Mouse (Mus musculus) limb, embryonic 10.5 days (tissue): ENCODE data around the gene Gm7694. TPM values are rescaled to one million over a fixed set of nuclear protein-coding genes. Genes with fewer than 3 reads are reported as not detected.

Source experiments
- DNase-seq: peaks from one replicate; pipeline ENCODE4 v3.0.0-alpha.2; 2017; ENCODE audit warnings: low spot score
- H3K27ac ChIP-seq: fragments of 300-500 bp; sonication (generic); 2 replicates; pipeline ENCODE4 v1.5.1; 2016; ENCODE audit warnings: mild to moderate bottlenecking
- H3K27me3 ChIP-seq: fragments of 300-500 bp; sonication (generic); 2 replicates; pipeline ENCODE4 v1.6.1; 2016; ENCODE audit warnings: low read depth, mild to moderate bottlenecking; ENCODE audit not compliant: poor library complexity, severe bottlenecking
- H3K36me3 ChIP-seq: fragments of 300-500 bp; sonication (generic); 2 replicates; pipeline ENCODE4 v1.6.1; 2016; ENCODE audit warnings: mild to moderate bottlenecking, moderate library complexity
- H3K4me1 ChIP-seq: fragments of 300-500 bp; sonication (generic); 2 replicates; pipeline ENCODE4 v1.6.1; 2016
- H3K4me3 ChIP-seq: fragments of 300-500 bp; sonication (generic); 2 replicates; pipeline ENCODE4 v1.5.1; 2016; ENCODE audit warnings: mild to moderate bottlenecking, moderate library complexity
- H3K9me3 ChIP-seq: fragments of 300-500 bp; sonication (generic); replicated peaks from 2 replicates; pipeline ENCODE4 v1.6.1; 2016; ENCODE audit warnings: mild to moderate bottlenecking
- WGBS: fragments of 180-500 bp; shearing (Covaris S2); methylation state at CpG from one replicate; pipeline ENCODE4 v1.1.7; 2016; 5-methylcytosine and 5-hydroxymethylcytosine counted together
- polyA plus RNA-seq: library from polyadenylated mRNA; unstranded; fragments of >200 nt; fragmentation: Nextera tagmentation; extraction: Ambion mirVana; gene quantifications from 2 replicates; pipeline ENCODE4 v1.2.1, GENCODE M21; 2016

Gm7694 gene
- polyA plus RNA-seq, 1 experiment from 2014 or later, result 2.3 TPM

- Histone ChIP-seq H3K9me3 (no peaks in the 10 kb centered on the region), H3K27ac (no peak within 1 kb of the TSS), H3K36me3 (no peaks in the 10 kb centered on the region), H3K4me1 (peaks cover 3% of the 10 kb centered on the region; the same call in 1 of the 2 replicates), H3K4me3 (no peak within 1 kb of the TSS), H3K27me3 (no peaks in the 10 kb centered on the region)
- DNase-seq, result no peak
- WGBS, result 83% methylated on average over 4 of the region's 4 CpGs
Measured at GRCm38 (mm10) chr1:170308503-170308902, 2.4 kb upstream of the Gm7694 start, which contains the start of gene Spata46. Gene Spata46 (plus strand): TSS chr1:170308803.

GRCm38 (mm10) chr1:170305002-170305401, 1.1 kb downstream of the Gm7694 start:
- H3K9me3 ChIP-seq, result no peaks in the 10 kb centered on the region
- no peak for DNase-seq
- no peaks in the 10 kb centered on the region for H3K4me1 ChIP-seq
- 93% methylated on average over 10 of the region's 10 CpGs for WGBS
- H3K27ac ChIP-seq, result no peak overlapping the region
- no peaks in the 10 kb centered on the region for H3K36me3 ChIP-seq
- H3K27me3 ChIP-seq, result no peaks in the 10 kb centered on the region
- no peak overlapping the region for H3K4me3 ChIP-seq

GRCm38 (mm10) chr1:170303103-170303502, 3.0 kb downstream of the Gm7694 start:
- Histone ChIP-seq H3K36me3 (no peaks in the 10 kb centered on the region), H3K4me1 (no peaks in the 10 kb centered on the region), H3K4me3 (no peak overlapping the region), H3K27me3 (no peaks in the 10 kb centered on the region), H3K9me3 (no peaks in the 10 kb centered on the region), H3K27ac (no peak overlapping the region)
- DNase-seq, result no peak
- 67% methylated on average over 6 of the region's 6 CpGs for WGBS

GRCm38 (mm10) chr1:170302456-170302855, 3.7 kb downstream of the Gm7694 start:
- no peaks in the 10 kb centered on the region for H3K9me3 ChIP-seq
- 76% methylated on average over 6 of the region's 6 CpGs for WGBS
- H3K27ac ChIP-seq, result no peak overlapping the region
- no peaks in the 10 kb centered on the region for H3K36me3 ChIP-seq
- H3K4me1 ChIP-seq, result no peaks in the 10 kb centered on the region
- no peak overlapping the region for H3K4me3 ChIP-seq
- H3K27me3 ChIP-seq, result no peaks in the 10 kb centered on the region
- DNase-seq, result no peak

- H3K36me3 ChIP-seq, result no peaks in the 10 kb centered on the region
- no peaks in the 10 kb centered on the region for H3K9me3 ChIP-seq
- no peaks in the 10 kb centered on the region for H3K4me1 ChIP-seq
- H3K27ac ChIP-seq, result no peak overlapping the region
- no peak overlapping the region for H3K4me3 ChIP-seq
- 97% methylated on average over 9 of the region's 9 CpGs for WGBS
- no peaks in the 10 kb centered on the region for H3K27me3 ChIP-seq
- no peak for DNase-seq
Measured at GRCm38 (mm10) chr1:170301686-170302085, 4.4 kb downstream of the Gm7694 start.

GRCm38 (mm10) chr1:170299496-170299895, 6.6 kb downstream of the Gm7694 start:
- DNase-seq, result no peak
- H3K36me3 ChIP-seq, result no peaks in the 10 kb centered on the region
- no peak overlapping the region for H3K27ac ChIP-seq
- no peaks in the 10 kb centered on the region for H3K9me3 ChIP-seq
- H3K27me3 ChIP-seq, result no peaks in the 10 kb centered on the region
- 77% methylated on average over 4 of the region's 4 CpGs for WGBS
- H3K4me3 ChIP-seq, result no peak overlapping the region
- no peaks in the 10 kb centered on the region for H3K4me1 ChIP-seq

- no peak for DNase-seq
- Histone ChIP-seq H3K27ac (no peak overlapping the region), H3K27me3 (no peaks in the 10 kb centered on the region), H3K4me1 (no peaks in the 10 kb centered on the region), H3K9me3 (no peaks in the 10 kb centered on the region), H3K36me3 (no peaks in the 10 kb centered on the region), H3K4me3 (no peak overlapping the region)
- WGBS, result 85% methylated on average over 15 of the region's 15 CpGs
Measured at GRCm38 (mm10) chr1:170294786-170295570, 11.2 kb downstream of the Gm7694 start.

- Histone ChIP-seq H3K36me3 (no peaks in the 10 kb centered on the region), H3K4me3 (no peak overlapping the region), H3K4me1 (no peaks in the 10 kb centered on the region), H3K9me3 (no peaks in the 10 kb centered on the region), H3K27ac (no peak overlapping the region), H3K27me3 (no peaks in the 10 kb centered on the region)
- DNase-seq, result peak; percentile 18
- WGBS, result 89% methylated on average over 5 of the region's 5 CpGs
Measured at GRCm38 (mm10) chr1:170293257-170293656, 12.9 kb downstream of the Gm7694 start.

- DNase-seq, result peak; percentile 46
- WGBS, result 54% methylated on average over 9 of the region's 9 CpGs
- Histone ChIP-seq H3K4me3 (no peak overlapping the region), H3K27ac (peak overlapping the region; percentile 42; the same call in 1 of the 2 replicates), H3K4me1 (no peaks in the 10 kb centered on the region), H3K36me3 (no peaks in the 10 kb centered on the region), H3K27me3 (no peaks in the 10 kb centered on the region), H3K9me3 (no peaks in the 10 kb centered on the region)
Measured at GRCm38 (mm10) chr1:170292239-170292951, 13.7 kb downstream of the Gm7694 start.

- no peak overlapping the region for H3K4me3 ChIP-seq
- H3K27ac ChIP-seq, result no peak overlapping the region
- no peaks in the 10 kb centered on the region for H3K9me3 ChIP-seq
- H3K36me3 ChIP-seq, result no peaks in the 10 kb centered on the region
- 73% methylated on average over 4 of the region's 4 CpGs for WGBS
- DNase-seq, result no peak
- no peaks in the 10 kb centered on the region for H3K27me3 ChIP-seq
- no peaks in the 10 kb centered on the region for H3K4me1 ChIP-seq
Measured at GRCm38 (mm10) chr1:170282415-170283129, 23.6 kb downstream of the Gm7694 start.

GRCm38 (mm10) chr1:170277016-170277415, 29.1 kb downstream of the Gm7694 start, which contains the start of gene Sh2d1b1:
Gene Sh2d1b1 (plus strand): TSS chr1:170277320.
- Histone ChIP-seq H3K27me3 (no peaks in the 10 kb centered on the region), H3K27ac (no peak within 1 kb of the TSS), H3K9me3 (no peaks in the 10 kb centered on the region), H3K4me1 (no peaks in the 10 kb centered on the region), H3K36me3 (no peaks in the 10 kb centered on the region), H3K4me3 (no peak within 1 kb of the TSS)
- 77% methylated on average over 3 of the region's 3 CpGs for WGBS
- DNase-seq, result no peak

- no peaks in the 10 kb centered on the region for H3K4me1 ChIP-seq
- H3K27ac ChIP-seq, result no peak overlapping the region
- H3K9me3 ChIP-seq, result no peaks in the 10 kb centered on the region
- no peak overlapping the region for H3K4me3 ChIP-seq
- no peaks in the 10 kb centered on the region for H3K27me3 ChIP-seq
- no peak for DNase-seq
- H3K36me3 ChIP-seq, result no peaks in the 10 kb centered on the region
Measured at GRCm38 (mm10) chr1:170273252-170273651, 32.9 kb downstream of the Gm7694 start.

- WGBS, result 89% methylated on average over 4 of the region's 4 CpGs
- Histone ChIP-seq H3K4me3 (no peak overlapping the region), H3K36me3 (no peaks in the 10 kb centered on the region)
Measured at GRCm38 (mm10) chr1:170270696-170271095, 35.4 kb downstream of the Gm7694 start.

More at GRCm38 (mm10) chr1:170270696-170271095, 35.4 kb downstream of the Gm7694 start:
- H3K27ac ChIP-seq, result no peak overlapping the region
- DNase-seq, result no peak
- H3K4me1 ChIP-seq, result no peaks in the 10 kb centered on the region
- no peaks in the 10 kb centered on the region for H3K27me3 ChIP-seq
- H3K9me3 ChIP-seq, result no peaks in the 10 kb centered on the region; the same call in 1 of the 2 replicates
